Mouse (Mus musculus): Measurements from ENCODE around the gene Lpo. TPM values are rescaled to one million over a fixed set of nuclear protein-coding genes. Genes with fewer than 3 reads are reported as not detected.

Gene Lpo
- total RNA-seq, 2 experiments from 2014 or later: 0.12 to 0.18 TPM

DNA sequence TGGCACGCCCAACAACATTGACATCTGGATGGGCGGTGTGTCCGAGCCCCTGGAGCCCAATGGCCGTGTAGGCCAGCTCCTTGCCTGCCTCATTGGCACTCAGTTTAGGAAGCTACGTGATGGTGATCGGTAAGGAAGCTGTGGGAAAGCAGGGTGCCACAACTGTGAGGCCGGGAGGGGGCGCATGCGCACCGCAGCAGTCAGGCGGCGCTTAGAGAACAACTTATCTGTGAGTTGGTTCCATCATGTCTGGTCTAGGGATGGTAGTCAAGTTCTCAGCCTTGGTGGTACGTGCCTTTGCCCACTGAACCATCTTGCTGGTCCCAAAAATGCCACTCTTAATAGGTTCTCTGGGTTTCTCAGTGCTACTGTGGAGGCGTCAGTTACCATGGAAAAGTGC lies 25.5 kb downstream of the Lpo start:
- DNase-seq: peak in 1 of 2 experiments; percentile 36

DNA sequence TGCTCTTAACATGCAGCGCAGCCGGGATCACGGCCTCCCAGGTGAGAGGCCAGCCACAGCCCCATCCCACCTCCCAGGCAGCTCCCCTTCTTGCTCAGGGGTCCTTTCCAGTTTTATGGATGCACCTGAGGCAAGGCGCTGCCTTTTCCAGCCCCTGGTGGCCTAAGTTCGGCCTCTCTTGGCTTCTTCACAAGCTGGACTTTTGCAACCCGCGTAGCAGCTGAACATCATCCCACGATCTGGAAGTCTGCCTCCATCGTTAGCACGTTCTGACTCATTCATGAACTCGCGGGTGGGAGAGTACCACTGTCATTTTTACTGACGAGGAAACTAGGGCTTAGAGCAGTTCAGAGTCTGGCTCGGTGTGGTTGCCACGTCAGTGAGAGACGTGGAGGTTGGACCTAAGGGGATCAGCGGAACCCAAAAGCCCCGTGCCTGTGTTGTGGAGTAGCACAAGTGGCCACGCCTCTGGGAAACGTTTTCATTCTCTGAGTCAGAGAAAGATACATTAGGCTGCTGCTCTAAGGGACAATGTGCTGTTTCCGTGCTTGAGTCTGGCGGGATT lies 26.3 kb downstream of the Lpo start:
- peak; percentile 33 to 42 for DNase-seq

DNA sequence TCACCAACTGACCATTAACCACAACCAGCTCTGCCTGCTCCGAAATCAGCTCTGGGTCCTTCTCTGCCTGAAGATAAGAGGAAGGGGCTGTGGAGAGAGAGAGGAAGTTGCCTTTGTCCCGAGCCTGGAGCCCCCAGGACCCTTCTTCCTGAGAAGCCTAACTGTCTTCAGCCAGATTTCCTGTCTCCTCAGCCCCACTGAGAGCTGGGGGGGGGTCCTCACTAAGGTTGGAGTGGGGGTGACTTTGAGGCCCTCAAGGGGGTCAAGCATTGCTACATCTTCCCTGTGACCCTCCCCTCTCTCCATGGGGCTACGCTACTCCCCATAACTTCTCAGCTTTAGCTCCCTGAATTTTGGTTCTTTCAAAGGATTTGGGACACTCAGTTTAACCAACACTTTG lies 34.6 kb downstream of the Lpo start, which contains the start of gene Mpo:
Mpo (plus strand) TSS at position 122 of the 400 bp plus-strand sequence.
- DNase-seq: no peak

DNA sequence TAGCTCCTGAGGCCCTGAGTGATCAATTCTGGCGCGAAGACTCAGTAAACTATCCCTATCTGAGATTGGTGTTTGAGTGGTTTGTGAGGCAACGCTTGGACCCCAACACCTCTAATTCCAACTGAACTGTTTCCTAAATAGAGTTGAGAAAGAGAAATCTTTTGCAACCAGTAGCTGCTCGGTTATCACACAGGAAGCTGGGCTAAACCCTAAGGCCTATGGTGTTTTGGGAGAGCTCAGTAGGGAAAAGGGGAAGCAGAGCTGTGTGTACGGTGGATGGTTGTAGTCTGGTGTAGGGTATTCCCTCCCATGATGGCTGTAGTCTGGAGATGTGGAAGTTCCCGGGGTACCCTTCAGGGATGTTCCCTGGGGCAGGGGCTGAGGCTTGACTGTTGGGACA lies 38.0 kb downstream of the Lpo start:
- no peak for DNase-seq

DNA sequence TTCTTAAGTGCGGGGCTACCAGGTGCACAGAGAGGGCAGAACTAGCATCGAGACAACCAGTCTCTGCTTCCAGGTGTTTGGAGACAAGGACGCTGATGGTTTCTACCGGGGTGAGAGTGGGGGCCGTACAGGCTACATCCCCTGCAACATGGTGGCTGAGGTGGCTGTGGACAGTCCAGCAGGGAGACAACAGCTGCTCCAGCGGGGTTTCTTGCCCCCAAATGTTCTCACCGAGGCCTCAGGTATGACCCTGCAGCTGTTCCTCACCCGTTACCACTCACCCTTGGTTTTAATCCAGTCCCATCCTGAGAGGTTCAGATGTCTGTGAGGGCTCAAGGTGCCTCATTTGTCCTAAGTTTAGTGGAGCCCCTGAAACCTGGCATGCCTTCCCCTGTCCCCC lies 48.0 kb downstream of the Lpo start:
- DNase-seq: no peak

DNA sequence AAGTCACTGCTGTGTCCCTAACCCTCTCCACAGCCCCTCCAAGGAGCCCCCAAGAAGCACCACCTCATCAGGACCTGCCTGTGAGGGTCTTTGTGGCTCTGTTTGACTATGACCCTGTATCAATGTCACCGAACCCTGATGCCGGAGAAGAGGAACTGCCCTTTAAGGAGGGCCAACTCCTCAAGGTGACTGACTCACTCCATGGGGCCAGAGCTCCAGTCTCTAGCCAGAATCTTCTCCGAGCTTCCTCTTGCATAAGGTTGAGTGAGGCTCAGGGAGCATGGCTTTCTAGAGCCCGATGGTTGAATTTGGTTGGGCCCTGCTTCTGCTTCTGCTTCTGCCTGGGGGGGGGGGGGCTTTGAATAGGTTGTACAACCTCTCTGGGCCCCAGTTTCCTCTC lies 48.7 kb downstream of the Lpo start:
- no peak for DNase-seq

DNA sequence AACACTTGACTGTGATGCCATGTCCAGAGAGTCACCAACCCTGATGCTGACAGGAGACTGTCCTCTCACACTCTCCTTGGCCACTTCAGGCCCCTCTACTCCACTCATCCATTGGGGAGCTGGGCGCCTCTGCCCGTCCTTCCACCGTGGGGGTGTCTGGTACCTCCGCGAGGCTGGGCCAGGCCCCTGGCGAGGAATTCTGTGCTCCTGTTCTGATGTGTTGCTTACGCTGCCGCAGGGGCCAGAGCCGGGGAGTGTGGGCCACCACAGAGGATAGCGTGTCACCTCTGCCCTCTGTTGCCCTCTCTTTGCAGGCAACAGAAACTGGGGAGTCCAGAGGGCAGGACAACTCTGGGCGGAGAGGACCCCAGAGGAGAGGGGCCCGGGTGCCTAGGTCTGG lies 49.2 kb downstream of the Lpo start:
- DNase-seq: no peak

DNA sequence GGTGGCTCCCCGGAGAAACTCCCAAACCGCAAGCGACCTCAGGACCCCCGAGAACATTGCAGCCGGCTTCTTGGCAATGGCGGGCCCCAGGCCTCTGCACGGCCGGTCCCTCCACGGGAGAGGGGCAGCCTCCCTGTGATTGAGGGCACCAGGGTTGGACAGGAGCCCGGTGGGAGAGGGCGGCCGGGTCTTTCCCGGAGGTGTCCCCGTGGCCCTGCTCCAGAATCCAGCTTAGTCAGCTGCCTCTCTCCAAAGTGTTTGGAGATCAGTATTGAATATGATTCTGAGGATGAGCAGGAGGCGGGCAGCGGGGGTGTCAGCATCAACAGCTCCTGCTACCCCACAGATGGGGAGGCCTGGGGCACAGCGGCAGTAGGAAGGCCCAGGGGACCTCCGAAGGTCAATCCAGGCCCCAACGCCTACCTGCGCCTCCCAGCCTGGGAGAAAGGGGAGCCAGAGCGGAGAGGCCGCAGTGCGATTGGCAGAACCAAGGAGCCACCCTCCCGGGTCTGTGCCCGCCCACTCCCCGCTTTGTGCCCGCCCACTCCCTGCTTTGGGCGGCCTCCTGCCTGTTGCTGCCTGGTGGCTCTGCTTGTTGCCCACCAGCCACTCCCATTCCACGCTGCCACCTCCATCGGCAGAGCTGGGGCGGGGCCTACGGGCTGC lies 49.9 kb downstream of the Lpo start:
- DNase-seq: peak; percentile 64

DNA sequence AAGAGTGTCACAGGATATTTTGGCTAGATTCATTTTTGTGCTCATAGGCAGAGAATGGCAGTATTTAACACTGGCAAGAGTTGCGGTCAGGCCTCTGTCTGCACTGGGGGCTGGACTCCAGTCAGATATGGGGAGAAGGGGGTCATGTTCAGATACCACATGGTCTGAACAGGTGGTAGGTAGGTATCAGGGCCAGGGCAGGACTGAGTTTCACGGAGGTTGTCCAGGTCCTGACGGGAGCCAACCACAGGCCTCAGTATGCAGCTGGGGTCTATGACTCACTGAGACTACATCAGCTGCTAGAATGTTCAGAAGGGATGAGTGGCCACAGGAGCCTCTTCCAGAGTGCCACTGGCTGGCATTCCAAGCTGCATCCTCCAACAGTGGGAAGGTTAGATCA lies 55.7 kb downstream of the Lpo start:
- DNase-seq: no peak

DNA sequence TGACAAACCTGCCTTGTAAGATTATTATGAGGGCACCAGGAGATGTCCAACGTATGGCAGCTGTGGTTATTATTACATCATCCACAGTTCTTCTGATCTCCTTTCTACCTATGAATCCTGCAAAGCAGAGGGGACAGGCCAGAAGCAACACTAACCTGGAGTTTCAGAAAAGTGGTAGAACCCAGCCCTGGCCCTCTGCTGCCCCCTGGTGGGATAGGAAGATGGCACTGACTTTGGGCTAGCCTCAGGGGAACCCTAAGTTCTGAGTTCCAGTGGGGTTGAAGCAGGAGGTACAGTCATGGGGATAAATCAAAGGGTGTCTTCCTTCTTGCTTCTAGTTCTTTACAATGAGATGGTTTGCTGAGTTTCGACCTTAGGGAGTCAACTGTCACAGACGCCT lies 57.1 kb downstream of the Lpo start:
- peak; percentile 60 to 64 for DNase-seq

DNA sequence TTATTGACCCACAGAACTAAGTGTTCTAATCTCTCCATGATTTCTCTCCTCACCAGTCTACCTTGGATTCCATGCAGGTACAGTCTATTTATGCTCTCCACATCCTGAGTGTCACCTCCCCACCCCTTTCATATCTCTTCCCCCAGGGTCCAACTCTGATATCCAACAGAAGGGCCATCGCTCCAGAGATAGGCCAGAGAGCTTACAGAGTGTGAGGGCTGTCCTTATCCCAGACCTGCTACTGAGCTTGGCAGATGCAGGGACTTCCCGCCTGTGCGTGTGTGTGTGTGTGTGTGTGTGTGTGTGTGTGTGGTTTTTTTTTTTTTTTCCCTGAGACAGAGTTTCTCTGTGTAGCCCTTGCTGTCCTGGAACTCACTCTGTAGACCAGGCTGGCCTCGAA lies 59.3 kb downstream of the Lpo start:
- no peak for DNase-seq

DNA sequence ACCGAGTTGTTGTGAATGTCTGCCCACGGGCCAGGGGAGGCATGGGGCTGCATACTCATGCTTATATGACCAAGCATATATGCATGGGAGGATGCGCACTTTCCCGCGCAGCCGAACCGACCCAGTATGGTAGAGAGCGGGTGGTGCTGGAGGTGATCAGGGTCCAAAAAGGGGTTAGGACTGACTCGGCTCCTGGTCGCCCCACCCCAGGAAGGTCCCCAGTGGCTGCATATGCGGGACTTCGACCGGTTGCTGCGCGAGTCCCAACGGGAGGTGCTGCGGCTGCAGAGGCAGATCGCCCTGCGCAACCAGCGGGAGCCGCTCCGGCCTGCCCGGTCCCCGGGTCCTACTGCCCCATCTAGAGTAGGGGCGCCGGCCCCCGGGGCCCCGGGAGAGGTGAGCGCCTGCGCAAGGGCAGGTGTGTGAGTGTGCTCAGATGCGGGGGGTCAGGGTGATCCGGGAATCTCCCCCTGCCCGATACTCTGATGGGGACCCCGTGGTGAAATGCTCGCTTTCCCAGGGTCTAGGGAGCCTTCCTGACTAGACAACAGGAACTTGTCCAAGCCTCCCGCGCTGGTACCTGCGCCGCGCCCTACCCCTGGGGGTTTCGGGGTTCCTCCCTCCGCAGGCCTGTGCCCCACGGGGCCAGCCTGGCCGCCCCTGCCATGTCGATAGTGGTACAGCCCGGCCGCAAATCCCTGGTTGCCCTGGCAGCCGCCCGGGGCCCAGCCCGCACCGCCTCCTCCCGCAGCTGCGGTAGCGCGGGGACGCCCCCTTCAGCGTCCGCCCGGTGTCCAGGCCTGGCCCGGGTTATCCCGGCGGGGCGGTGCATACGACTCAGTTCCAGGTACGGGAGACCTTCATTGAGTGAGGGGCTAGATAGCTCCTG lies 63.9 kb downstream of the Lpo start:
- peak; percentile 45 to 61 for DNase-seq

DNA sequence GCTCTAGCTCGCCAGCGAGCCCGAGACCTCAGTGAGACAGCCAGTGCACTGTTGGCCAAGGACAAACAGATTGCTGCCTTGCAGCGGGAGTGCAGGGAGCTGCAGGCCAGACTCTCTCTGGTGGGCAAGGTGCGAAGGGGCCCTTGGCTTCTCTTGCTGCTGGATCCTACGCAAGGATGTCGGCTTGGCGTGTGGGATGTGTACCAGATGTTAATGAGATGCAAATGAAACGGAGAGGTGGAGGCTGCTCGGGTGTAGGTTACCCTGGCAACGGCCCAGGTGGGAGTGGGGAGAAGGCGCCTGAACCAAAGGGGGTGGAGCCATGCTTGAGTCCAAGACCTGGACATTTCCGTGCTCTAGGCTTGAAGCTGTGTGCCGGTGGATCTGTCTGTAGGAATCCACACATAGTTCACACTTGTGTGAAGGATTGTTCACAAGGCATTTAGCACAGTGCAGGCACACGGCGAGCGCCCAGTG lies 64.5 kb downstream of the Lpo start:
- DNase-seq: peak; percentile 60 to 66

DNA sequence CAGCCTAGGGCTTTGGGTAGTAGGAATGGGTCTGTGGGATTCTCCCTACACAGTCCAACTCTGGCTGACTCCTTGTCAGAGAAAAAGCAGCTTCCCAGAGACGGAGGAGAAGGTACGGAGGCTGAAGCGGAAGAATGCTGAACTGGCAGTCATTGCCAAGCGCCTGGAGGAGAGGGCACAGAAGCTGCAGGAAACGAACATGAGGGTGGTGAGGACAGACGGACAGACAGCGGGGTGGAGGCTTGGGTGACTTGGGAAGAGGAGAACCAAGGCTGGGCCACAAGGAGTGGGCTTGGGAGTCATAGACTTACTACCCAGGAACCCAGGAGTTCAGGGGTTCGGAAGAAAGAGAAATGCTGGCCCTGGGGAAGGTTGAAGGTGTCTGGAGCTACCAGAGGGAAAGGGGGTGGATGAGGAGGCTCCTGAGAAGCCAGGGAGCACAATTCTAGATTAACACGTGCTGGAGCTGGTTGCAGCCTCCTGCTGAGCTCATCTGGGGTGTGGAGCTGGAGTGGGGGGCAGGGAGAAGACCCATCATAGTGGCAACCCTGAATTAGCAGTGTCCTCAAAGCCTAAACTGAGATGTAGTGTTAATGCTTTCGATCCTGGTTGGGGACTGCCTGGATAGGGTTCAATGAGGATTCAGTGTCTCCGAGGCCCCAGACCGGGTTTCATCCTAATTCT lies 65.2 kb downstream of the Lpo start:
- no peak for DNase-seq

DNA sequence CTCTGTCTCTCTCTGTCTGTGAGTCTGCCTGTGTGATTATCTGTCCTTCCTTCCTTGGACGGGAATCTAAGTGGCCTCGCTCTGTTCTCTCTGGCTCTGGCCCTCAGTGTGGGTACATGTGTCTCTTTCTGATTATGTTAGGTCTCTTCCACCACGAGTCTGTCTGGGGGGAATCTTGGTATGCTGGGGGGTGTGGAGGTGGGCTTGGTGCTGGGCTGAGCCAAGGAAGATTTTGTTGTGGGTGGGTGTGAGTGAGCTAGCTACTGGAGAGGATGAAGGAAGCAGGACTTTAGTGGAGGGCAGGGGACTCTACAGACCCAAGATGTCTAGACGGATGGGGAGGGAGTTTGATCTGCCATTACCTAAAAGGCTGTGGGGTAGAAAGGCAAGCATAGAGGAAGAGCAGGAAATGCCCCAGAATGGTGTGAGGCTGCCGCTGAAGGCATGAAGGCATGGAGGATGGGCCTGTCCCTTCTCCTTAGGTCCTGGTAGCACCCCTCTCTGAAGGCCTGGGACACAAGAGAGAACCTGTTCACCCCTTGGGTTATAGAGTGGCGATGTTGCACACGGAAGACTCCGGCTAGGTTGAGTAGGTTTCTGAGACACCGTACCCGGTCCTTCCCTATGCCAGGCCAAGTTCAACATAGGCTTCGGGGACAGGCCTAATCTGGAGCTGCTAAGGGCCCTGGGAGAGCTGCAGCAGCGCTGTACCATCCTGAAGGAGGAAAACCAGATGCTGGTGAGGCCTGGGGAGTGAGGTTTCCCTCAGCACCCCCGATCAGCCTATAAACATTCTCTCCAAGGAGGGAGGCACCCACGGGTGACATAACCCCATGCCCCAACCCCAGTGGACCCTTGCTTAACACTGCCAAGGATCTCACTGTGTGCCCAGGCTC lies 66.0 kb downstream of the Lpo start:
- no peak for DNase-seq

DNA sequence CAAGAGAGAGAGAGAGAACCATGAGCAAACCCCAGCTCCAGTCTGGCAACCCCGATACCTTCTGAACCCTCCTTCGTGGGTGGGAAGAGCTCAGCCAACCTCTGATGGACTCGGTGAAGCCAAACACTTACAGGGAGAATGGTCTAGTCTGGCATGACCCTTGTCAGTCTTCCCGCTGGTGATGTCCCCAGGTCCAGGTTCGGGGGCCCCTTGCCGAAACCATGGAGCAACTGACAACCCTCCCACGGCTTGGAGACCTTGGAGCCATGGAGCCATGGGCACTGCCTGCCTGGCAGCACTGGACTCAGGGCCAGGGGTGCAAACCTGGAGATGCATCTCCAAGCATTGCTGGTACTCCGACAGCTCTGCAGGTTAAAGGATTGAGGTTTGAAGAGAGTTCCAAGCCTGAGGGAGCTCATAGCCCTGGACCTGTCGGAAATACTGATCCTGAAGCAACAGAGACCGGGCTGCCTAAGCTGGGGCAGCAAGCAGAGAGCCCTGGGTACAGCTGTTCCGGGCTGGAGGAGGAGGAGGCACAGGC lies 66.8 kb downstream of the Lpo start:
- no peak for DNase-seq

DNA sequence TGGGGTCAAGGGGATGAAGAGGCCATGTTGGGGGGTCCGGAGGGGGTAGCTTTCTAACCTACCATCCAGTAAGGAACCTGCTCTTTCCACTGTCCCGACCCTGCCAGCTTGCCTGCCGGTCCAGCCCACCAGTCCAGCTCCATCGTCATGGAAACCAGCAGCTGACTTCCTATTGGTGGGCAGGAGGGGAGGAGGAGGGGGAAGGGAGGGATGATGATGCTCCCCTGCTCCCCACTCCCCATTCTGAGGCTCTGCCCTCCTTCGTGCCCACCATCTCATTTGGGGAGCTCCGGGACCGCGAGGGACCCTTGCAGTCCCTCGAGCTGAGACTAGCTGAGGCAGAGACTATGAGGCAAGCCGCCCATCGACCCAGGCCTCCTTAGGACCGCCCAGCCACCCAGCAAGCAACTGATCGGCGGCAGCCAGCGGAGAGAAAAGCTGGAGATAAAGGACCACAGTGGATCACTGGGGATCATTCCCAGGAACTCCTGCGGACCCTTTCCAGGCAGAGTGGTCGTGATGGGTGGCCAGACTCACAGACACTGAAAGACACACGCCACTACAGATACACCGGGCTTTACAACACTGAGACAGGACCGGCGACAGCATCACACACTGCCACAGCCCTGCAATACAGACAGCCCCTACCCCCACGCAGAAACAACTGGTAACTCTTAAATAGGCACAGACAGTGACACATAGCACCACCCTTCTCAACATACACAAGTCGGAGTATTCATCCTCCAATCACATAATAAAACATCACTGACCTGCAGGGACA lies 67.6 kb downstream of the Lpo start, which contains the start of gene Tspoap1:
Tspoap1 (plus strand) TSS at position 241 of the 781 bp plus-strand sequence.
- DNase-seq: peak; percentile 78 to 79

DNA sequence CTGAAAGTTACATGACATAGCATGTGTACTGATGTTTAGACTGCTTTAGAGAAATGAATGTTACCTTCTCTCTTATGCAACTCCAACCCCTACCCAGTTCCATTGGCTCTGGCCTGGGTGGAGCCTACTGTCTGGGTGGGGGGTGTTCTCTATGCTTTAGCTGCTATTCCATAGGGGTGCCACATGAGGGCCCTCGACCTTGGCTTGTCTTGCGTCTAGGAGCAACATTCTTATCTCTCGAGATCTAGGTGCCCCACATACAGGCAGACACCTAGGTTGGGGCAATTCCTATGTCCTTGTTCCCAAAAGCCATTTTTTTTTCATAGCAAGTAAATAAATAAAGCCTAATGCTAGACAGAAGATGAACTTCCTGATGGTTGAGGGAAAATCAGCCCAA lies 68.5 kb downstream of the Lpo start:
- DNase-seq: no peak

DNA sequence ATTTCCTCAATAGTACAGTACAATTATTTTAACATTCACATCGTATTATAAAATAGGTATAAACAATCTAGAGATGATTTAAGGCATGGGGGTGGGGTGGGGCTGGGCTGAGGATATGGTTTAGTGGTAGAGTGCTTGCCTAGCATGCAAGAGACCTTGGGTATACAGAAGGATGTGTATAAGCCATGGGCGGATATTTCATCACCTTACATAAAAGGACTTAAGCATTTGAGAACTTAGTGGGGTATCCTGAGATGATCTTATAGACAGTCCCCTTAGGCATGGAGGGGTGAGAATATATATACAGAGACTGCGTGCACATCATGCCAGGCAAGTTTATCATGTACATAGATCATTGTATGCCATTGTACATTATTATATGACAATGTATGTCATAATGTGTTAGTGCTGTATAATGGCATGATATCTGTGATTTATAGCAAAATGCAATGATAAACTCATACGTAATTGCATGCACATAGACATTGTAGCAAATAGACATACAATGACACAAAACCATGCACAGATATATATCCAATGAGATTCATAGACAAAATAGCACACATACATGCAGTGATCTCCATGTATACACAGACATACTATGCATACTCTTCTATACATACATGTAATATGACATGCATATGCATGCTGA lies 69.0 kb downstream of the Lpo start:
- DNase-seq: no peak

All from layer of hippocampus, postnatal 36 days (tissue).